Mouse (Mus musculus): ENCODE measurements at regions not wholly inside any gene's neighbourhood (a gene's known extent, or its start where the extent isn't known, plus 50 kb on each side); places are given as distances from the start of the nearest gene placed in this dataset.
A peak's percentile ranks its signal among the peaks of the same experiment; 100 is the strongest.

- H3K4me3 ChIP-seq (replicated peaks): no peak overlapping the region
- H3K27ac ChIP-seq (replicated peaks): no peak overlapping the region
- no peaks in the 10 kb centered on the region for H3K36me3 ChIP-seq
- no peaks in the 10 kb centered on the region for H3K9me3 ChIP-seq (replicated peaks)
- no peak for ATAC-seq (ENCODE audit: low FRiP score)
- H3K4me1 ChIP-seq: 0 out of 2 replicates have a peak, but pooled peaks cover 5% of the 10 kb centered on the region
- H3K27me3 ChIP-seq (replicated peaks): no peaks in the 10 kb centered on the region
- H3K4me2 ChIP-seq: no peak overlapping the region
- 94% methylated on average over 13 of the region's 13 CpGs for WGBS
- H3K9ac ChIP-seq (replicated peaks): no peak overlapping the region
Measured at GRCm38 (mm10) chr11:113034911-113035310, 252.9 kb downstream of the Sox9 start.

DNA sequence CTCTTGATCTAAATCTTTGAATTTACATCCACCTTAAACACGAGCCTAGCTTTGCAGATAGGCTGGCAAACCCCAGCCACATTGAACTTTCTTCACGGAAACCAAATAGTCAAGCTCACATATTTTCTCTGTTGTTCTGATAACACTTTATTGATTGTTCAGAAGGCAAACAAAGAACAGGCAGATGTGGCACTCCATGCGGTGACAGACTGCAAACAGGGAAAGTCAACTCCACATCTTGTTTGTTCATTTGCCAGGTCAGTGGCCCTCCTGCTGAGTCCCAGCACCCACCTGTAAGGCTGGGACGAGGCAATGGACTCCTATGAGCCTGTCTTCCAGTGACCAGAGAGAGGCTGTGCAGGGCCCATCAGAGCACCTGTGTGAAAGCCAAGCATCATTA, 255.7 kb downstream of the Sox9 start:
- H3K4me2 ChIP-seq: no peak overlapping the region
- 81% methylated on average over 4 of the region's 4 CpGs for WGBS
- H3K27ac ChIP-seq (replicated peaks): no peak overlapping the region
- H3K4me3 ChIP-seq (replicated peaks): no peak overlapping the region
- H3K4me1 ChIP-seq: no peaks in the 10 kb centered on the region
- ATAC-seq (ENCODE audit: low FRiP score): no peak
- H3K9ac ChIP-seq (replicated peaks): no peak overlapping the region
- H3K27me3 ChIP-seq (replicated peaks): no peaks in the 10 kb centered on the region
- H3K36me3 ChIP-seq: no peaks in the 10 kb centered on the region
- no peaks in the 10 kb centered on the region for H3K9me3 ChIP-seq (replicated peaks)

- no peaks in the 10 kb centered on the region for H3K27me3 ChIP-seq (replicated peaks)
- WGBS: 53% methylated on average over 5 of the region's 5 CpGs
- ATAC-seq (ENCODE audit: low FRiP score): no peak
- no peak overlapping the region for H3K4me2 ChIP-seq
- H3K36me3 ChIP-seq: no peaks in the 10 kb centered on the region
- H3K9ac ChIP-seq (replicated peaks): no peak overlapping the region
- no peak overlapping the region for H3K4me3 ChIP-seq (replicated peaks)
- no peaks in the 10 kb centered on the region for H3K9me3 ChIP-seq (replicated peaks)
- H3K27ac ChIP-seq (replicated peaks): no peak overlapping the region
- peaks cover 21% of the 10 kb centered on the region for H3K4me1 ChIP-seq
Measured at GRCm38 (mm10) chr11:113042710-113043109, 260.7 kb downstream of the Sox9 start.

- no peaks in the 10 kb centered on the region for H3K27me3 ChIP-seq (replicated peaks)
- H3K9me3 ChIP-seq (replicated peaks): no peaks in the 10 kb centered on the region
- H3K4me1 ChIP-seq: peaks cover 25% of the 10 kb centered on the region
- H3K4me2 ChIP-seq: peak overlapping the region; percentile 33
- H3K9ac ChIP-seq (replicated peaks): no peak overlapping the region
- ATAC-seq (ENCODE audit: low FRiP score): peak; percentile 69
- peak overlapping the region; percentile 74 for H3K27ac ChIP-seq (replicated peaks)
- WGBS: 24% methylated on average over 20 of the region's 20 CpGs
- no peaks in the 10 kb centered on the region for H3K36me3 ChIP-seq
- H3K4me3 ChIP-seq (replicated peaks): no peak overlapping the region
Measured at GRCm38 (mm10) chr11:113046200-113047051, 264.4 kb downstream of the Sox9 start.

GRCm38 (mm10) chr11:113048158-113048557, 266.1 kb downstream of the Sox9 start:
- no peak overlapping the region for H3K27ac ChIP-seq (replicated peaks)
- no peak overlapping the region for H3K4me3 ChIP-seq (replicated peaks)
- no peak overlapping the region for H3K9ac ChIP-seq (replicated peaks)
- H3K4me1 ChIP-seq: peaks cover 25% of the 10 kb centered on the region
- no peak for ATAC-seq (ENCODE audit: low FRiP score)
- WGBS: 81% methylated on average over 7 of the region's 7 CpGs
- no peaks in the 10 kb centered on the region for H3K27me3 ChIP-seq (replicated peaks)
- no peaks in the 10 kb centered on the region for H3K36me3 ChIP-seq
- no peaks in the 10 kb centered on the region for H3K9me3 ChIP-seq (replicated peaks)
- H3K4me2 ChIP-seq: no peak overlapping the region

GRCm38 (mm10) chr11:113049593-113049992, 267.6 kb downstream of the Sox9 start:
- 65% methylated on average over 8 of the region's 8 CpGs for WGBS
- Histone ChIP-seq H3K9me3 (replicated peaks) (no peaks in the 10 kb centered on the region), H3K36me3 (no peaks in the 10 kb centered on the region), H3K4me2 (no peak overlapping the region), H3K27me3 (replicated peaks) (no peaks in the 10 kb centered on the region), H3K27ac (replicated peaks) (no peak overlapping the region), H3K4me3 (replicated peaks) (no peak overlapping the region), H3K9ac (replicated peaks) (no peak overlapping the region), H3K4me1 (peaks cover 25% of the 10 kb centered on the region)
- no peak for ATAC-seq (ENCODE audit: low FRiP score)

- Histone ChIP-seq H3K4me3 (replicated peaks) (no peak overlapping the region), H3K36me3 (no peaks in the 10 kb centered on the region), H3K27ac (replicated peaks) (no peak overlapping the region), H3K9me3 (replicated peaks) (no peaks in the 10 kb centered on the region), H3K4me2 (no peak overlapping the region), H3K27me3 (replicated peaks) (no peaks in the 10 kb centered on the region), H3K4me1 (peaks cover 25% of the 10 kb centered on the region), H3K9ac (replicated peaks) (no peak overlapping the region)
- WGBS: 96% methylated on average over 11 of the region's 11 CpGs
- no peak for ATAC-seq (ENCODE audit: low FRiP score)
Measured at GRCm38 (mm10) chr11:113052536-113052935, 270.5 kb downstream of the Sox9 start.

GRCm38 (mm10) chr11:113056042-113056632, 274.1 kb downstream of the Sox9 start:
- H3K4me3 ChIP-seq (replicated peaks): no peak overlapping the region
- H3K27ac ChIP-seq (replicated peaks): peak overlapping the region; percentile 66
- no peak overlapping the region for H3K9ac ChIP-seq (replicated peaks)
- peak; percentile 43; the same call in 1 of the 2 replicates for ATAC-seq (ENCODE audit: low FRiP score)
- no peaks in the 10 kb centered on the region for H3K36me3 ChIP-seq
- peaks cover 27% of the 10 kb centered on the region for H3K4me1 ChIP-seq
- no peaks in the 10 kb centered on the region for H3K9me3 ChIP-seq (replicated peaks)
- 67% methylated on average over 12 of the region's 12 CpGs for WGBS
- H3K4me2 ChIP-seq: no peak overlapping the region
- H3K27me3 ChIP-seq (replicated peaks): no peaks in the 10 kb centered on the region

- no peaks in the 10 kb centered on the region for H3K36me3 ChIP-seq
- no peaks in the 10 kb centered on the region for H3K9me3 ChIP-seq (replicated peaks)
- ATAC-seq (ENCODE audit: low FRiP score): peak; percentile 78
- H3K27ac ChIP-seq (replicated peaks): peak overlapping the region; percentile 66
- peaks cover 30% of the 10 kb centered on the region for H3K4me1 ChIP-seq
- H3K27me3 ChIP-seq (replicated peaks): no peaks in the 10 kb centered on the region
- no peak overlapping the region for H3K4me3 ChIP-seq (replicated peaks)
- no peak overlapping the region for H3K9ac ChIP-seq (replicated peaks)
- H3K4me2 ChIP-seq: no peak overlapping the region
- 6% methylated on average over 5 of the region's 5 CpGs for WGBS
Measured at GRCm38 (mm10) chr11:113056824-113057223, 274.8 kb downstream of the Sox9 start.

DNA sequence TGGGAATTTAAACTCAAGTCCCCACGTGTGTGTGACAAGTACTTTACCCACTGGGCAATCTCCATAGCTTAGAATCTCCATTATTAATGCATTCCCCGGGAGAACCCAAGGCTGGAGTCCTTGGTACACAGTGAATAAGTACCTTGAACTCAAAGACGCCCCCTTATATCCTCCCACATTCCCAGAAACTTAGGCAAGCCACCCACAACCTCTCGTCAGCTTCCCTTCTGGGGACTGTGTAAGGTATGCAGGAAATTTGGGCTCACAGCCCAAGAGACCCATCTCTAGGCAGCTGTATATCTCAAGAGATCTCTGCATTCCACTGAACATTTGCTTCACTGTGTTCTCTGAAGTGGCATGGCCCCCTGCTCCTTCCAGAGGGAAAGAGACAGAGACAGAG, 288.3 kb downstream of the Sox9 start:
- peaks cover 12% of the 10 kb centered on the region; the same call in 1 of the 2 replicates for H3K4me1 ChIP-seq
- H3K27ac ChIP-seq (replicated peaks): no peak overlapping the region
- no peaks in the 10 kb centered on the region for H3K9me3 ChIP-seq (replicated peaks)
- no peak for ATAC-seq (ENCODE audit: low FRiP score)
- H3K4me3 ChIP-seq (replicated peaks): no peak overlapping the region
- WGBS: 81% methylated on average over 4 of the region's 4 CpGs
- no peaks in the 10 kb centered on the region for H3K27me3 ChIP-seq (replicated peaks)
- H3K9ac ChIP-seq (replicated peaks): no peak overlapping the region
- no peaks in the 10 kb centered on the region for H3K36me3 ChIP-seq
- H3K4me2 ChIP-seq: no peak overlapping the region

DNA sequence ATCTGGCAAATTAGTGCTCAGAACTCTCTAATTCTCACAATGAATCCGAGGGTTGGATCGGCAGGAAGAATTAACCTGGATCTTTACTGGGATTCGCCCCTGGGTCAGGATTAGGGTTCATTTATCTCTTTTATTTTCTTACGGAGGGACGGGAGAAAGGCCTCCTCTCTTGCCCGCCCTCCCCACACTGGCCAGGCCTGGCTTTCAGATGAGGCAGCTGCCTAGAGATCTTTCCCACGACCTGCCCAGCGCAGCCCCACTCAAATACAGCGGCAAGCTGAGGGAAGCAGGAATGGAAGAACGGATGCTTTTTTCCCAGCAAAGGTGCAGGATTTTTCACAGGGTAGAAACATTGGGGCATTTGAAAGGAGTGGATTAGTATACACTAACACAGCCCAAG, 289.9 kb downstream of the Sox9 start:
- Histone ChIP-seq H3K27ac (replicated peaks) (peak overlapping the region; percentile 34), H3K9me3 (replicated peaks) (no peaks in the 10 kb centered on the region), H3K27me3 (replicated peaks) (no peaks in the 10 kb centered on the region), H3K36me3 (no peaks in the 10 kb centered on the region), H3K4me2 (no peak overlapping the region), H3K4me3 (replicated peaks) (no peak overlapping the region), H3K9ac (replicated peaks) (no peak overlapping the region), H3K4me1 (peaks cover 12% of the 10 kb centered on the region; the same call in 1 of the 2 replicates)
- no peak for ATAC-seq (ENCODE audit: low FRiP score)
- WGBS: 30% methylated on average over 10 of the region's 10 CpGs

DNA sequence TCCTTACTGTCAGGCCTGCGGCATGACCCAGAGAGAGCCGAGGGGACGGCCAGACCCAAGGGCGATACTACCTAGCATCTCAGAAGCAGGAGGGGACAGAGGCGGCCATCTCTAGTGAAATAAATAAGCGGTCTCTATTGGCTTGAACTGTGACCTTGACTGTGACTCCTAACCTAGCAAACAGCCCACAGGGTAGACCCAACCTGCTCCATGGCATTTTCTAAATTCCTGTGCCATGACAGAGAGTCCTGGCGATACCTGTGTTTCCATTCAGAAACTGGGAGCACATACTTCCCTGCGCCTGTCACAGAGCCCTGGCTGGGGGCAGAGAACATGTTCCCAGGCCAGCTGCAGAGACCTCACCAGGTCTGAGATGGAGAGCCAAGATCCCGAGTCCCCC, 292.3 kb downstream of the Sox9 start:
- no peak overlapping the region for H3K27ac ChIP-seq (replicated peaks)
- H3K36me3 ChIP-seq: no peaks in the 10 kb centered on the region
- no peak overlapping the region for H3K9ac ChIP-seq (replicated peaks)
- no peak overlapping the region for H3K4me2 ChIP-seq
- no peak for ATAC-seq (ENCODE audit: low FRiP score)
- WGBS: 95% methylated on average over 9 of the region's 9 CpGs
- H3K9me3 ChIP-seq (replicated peaks): no peaks in the 10 kb centered on the region
- no peaks in the 10 kb centered on the region for H3K27me3 ChIP-seq (replicated peaks)
- peaks cover 12% of the 10 kb centered on the region; the same call in 1 of the 2 replicates for H3K4me1 ChIP-seq
- no peak overlapping the region for H3K4me3 ChIP-seq (replicated peaks)
